Mouse (Mus musculus): ENCODE results near the gene Dscam.

Dscam gene

DNA sequence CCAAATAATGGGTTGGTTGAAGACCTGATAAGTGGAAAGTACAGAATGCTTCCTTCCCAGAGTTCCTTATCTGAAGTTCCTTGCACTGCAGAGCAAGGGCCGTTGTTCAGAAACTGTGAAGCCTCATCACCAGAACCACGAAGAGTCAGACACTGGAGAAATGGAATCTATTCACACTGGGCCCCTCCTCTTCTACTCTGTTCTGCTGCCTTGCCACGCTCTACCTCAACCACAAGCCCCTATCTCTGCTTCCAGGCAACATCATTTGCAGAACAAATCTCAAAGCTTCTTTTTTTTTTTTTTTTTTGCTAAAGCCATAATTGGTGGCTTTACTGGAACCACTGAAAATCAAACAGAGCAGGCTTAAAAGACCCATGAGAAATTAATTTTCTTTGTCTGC, 530.5 kb downstream of the Dscam start:
- 86% methylated on average over 3 of the region's 3 CpGs for WGBS

DNA sequence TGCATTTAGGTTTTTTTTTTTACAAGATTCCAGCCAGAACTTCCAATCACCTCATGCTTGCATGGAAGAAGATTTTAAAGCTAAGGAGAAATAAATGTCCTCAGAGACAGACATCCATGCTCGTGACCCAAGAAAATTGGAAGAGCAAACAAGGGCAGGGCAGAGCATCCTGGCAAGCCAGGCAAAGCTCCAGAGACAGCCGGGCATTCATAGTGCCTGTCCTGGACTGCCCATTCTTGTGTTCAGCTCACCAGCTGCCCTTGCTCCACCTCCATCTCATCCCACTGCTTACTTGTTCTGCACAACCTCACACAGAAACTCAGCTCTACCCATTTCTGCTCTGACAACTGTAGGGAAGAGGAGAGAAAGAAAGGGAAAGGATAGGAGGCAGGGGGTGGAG, 534.6 kb downstream of the Dscam start:
- 33% methylated on average over 2 of the region's 2 CpGs for WGBS

DNA sequence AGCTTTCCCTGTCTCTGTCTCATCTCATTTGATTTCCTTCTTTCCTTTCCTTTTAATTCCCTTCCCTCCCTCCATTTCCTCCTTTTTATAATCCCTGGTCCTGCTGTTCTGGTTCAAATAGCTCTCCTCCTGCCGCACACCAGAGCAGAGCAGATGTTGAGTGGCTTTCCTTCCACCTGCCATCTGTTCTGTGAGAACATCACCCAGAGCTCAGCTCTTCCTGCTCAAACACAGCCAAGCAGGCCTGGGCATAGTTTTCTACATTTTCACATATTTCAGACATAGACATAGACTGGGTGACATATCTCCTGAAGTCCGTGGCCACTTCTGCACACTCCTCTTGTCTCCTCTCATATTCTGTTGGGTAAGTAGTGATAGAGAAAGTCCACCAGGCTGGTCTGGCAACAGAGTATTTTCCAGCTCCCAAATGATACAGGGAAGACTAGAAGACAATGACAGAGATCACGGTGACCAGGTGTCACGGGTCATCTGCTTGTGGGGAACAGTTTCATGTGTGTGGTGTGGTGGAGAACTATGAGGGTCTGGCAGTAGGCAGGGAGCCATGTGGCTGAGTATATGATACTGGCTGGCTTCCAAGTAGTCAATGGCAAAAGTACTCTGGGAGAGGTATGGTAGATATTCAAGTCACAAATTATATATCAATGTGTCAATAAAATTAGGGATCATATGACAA, 536.3 kb downstream of the Dscam start:
- WGBS, result 66% methylated on average over 4 of the region's 4 CpGs

DNA sequence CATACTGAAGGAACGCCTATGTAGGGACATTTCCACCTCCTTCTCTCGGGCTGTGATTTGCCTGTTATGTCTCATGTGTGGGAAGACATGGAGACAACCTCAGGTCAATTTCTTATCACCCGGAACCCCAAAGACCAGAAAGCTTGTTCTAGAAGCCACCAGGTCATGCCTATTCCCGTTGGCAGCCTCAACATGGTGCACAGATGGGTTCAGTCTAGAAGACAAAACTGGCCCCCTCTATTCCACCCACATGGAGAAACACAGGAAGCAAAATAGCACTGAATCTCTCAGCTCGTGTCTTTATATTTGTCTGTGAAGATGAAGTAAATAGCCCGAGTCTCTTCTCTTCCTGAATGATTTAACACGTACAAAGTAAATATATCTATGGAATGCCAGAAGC, 540.3 kb downstream of the Dscam start:
- 45% methylated on average over 7 of the region's 7 CpGs for WGBS

DNA sequence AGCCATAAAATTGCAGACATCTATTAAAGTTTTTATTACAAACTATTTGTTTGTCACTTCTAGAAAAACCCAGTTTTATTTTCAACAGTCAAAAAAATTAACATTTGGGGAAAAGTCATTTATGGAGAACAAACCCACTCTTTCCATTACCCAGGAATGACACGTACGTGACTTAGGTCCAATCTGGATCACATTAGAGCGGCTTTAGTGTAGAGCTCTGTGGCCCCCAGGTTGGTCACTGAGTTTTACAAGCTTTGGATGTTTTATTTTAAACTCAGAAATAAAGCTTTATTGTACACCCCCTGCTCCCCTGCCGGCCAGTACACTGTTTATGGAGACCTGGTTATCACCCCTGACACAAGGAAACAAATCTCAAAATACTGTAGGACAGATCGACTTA, 540.9 kb downstream of the Dscam start:
- 68% methylated on average over 5 of the region's 5 CpGs for WGBS

DNA sequence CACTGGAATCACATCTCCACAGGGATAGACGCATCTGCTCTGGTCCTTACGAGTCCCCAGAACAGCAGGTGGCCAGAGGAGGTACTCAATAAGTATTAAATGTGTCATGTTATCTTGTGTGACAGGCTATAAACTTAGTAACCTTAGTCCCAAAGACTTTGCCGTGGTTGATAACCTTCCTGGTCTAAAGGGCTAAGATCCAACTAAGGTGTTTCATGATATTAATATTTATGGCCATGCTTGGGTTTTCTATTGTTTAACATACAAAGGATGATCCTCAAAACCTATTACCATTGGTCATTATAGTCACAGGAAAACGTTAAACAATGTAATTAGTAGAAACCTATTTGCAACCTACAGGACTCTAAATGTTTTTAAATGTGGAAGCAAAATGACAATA, 545.1 kb downstream of the Dscam start:
- WGBS, result 78% methylated on average over 4 of the region's 4 CpGs

DNA sequence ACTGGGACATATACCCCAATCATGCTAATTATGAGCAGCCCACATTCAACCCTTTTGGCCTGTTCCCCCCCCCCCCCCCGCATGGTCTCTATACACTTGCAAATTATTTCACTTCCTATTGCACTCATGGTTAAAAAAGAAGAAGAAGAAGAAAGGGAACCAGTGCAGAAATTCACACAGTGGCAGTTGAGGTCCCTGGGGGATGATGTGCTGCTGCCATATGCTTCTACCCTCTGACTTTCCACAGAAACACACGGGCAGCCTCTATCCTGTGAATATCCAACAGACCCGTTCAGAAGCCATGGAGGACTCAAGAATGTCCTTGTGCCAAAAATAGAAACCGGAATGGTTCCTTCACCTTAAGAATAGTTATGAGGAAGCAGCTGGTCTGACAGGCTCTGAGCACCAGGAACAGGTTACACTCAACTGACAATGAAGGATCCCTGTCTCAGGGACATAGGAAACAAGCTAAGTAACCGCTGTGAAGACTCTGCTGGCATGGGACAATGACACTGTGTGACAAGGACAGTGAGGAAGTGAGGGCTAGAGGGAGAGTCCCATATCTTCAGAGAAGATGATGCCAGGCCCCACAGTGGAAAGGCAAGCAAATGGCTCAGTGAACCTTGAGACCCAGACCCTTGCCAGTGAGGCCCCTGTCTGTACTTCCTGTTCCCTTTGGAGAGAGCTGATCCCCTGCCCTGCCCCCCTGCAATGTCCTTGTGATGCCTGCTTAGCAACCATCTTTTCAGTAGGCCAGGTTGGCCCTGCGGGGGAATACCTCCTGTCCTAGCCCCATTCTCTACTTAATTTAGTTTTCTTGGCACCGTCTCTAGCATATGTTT, 545.8 kb downstream of the Dscam start:
- 65% methylated on average over 7 of the region's 7 CpGs for WGBS

DNA sequence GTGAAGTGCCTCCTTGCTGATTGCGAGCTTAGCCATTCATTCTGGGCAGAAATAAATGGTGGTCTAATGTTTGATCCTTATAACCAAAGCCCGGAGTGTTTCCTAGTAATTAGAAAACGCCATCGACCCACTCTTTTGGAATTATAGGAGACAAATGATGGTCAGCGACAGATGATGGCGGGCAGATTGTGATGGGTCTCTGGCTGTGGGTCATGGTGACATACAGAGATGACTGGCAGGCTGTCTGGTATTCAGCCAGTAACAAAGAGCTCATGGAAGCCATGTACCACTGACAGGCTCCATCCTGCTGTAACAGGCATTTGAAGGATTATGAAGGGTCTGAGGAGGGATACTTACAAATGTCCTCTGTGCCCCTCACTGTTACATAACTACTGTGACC, 549.7 kb downstream of the Dscam start:
- WGBS, result 79% methylated on average over 6 of the region's 6 CpGs

DNA sequence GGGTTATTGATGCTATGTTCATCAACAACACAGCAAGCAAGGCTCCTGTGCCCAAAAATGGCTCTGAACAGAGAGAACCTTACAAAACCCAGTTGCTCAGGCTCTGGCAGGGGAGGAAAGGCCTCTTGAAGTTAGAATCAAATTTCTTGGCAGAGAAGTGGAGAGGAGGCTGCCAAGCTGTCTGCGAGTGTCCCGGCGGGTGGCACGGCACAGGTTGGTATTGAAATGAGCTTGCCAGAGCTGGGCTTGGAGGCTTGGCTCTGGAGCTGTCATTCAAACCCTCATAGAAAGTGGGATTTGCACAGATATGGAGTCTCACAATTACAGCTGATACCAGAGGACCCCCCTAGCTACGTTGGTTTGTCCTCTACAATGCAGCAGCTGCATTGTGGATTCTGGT, 550.1 kb downstream of the Dscam start:
- 43% methylated on average over 5 of the region's 5 CpGs for WGBS

DNA sequence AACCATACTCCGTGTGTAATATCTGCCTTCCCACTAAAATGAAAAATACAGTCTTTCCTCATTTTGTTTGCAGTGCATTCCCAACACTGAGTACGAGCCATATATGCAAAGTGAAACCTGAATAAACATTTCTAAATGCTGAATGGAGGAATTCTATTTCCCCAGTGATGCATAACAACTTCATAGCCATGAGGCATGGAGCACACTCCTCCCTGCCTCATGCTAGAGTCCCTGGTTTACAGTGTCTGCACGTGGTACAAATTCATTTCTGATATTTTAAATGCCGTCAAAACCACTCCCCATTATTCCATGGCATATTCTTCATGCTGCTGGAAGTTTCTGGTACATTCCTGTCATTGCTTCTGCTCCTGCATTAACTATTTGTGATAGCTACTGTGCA, 552.8 kb downstream of the Dscam start:
- WGBS, result 59% methylated on average over 4 of the region's 4 CpGs

DNA sequence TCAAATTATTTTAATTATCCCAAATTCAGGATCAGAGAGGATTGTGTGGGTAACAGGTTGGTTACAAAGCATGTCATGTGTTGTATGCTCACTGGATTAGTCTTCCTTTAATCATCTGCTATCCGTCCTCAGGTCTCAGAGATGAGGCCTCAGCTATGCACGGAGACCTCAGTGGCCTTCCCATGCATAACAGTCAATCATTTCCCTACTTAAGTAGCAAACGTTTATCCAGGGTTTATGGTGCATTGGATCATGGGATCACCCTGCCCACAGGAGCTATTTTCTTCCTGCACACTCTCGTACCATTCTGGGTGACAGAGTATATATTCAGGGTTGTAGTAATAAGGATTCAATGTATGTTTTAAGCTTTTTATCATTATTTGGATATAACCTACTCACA, 557.3 kb downstream of the Dscam start:
- 73% methylated on average over 4 of the region's 4 CpGs for WGBS

DNA sequence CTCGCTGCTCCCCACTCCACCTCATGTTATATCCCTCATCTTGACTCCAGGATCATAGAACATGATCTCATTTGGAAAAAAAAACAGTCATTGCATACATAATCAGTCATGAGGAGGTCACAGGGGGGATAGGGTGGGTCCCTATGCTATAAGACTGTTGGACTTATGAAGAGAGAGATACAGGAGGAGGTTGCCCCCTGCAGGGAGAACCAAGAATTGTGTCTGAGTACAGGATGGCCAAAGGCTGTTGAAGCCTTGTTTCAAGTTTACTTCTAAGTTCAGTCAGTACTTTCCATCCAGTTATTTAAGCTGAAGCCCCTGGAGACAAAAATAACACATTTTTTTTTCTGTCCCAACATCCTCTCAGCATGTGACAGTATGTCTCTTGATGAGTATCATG, 559.7 kb downstream of the Dscam start:
- 83% methylated on average over 1 of the region's 1 CpGs for WGBS

DNA sequence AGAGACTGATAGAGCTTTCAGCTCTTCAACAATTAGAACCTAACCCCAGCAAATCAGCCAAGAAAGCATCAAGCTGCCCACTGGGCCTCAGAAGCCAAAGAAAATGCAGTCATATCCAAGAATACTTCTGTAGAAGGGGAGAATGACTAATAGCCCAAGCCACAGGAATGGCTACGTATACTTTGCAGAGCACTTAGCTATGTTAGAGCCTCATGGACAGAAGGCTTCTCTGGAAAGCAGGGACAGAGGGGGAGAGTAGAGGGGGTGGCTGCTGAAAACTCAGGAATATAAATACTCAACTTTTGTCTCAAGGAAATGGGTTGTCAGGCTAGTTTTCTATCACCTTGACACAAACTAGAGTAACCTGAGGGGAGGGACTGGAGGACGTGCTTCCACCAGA, 568.3 kb downstream of the Dscam start:
- 54% methylated on average over 2 of the region's 2 CpGs for WGBS

DNA sequence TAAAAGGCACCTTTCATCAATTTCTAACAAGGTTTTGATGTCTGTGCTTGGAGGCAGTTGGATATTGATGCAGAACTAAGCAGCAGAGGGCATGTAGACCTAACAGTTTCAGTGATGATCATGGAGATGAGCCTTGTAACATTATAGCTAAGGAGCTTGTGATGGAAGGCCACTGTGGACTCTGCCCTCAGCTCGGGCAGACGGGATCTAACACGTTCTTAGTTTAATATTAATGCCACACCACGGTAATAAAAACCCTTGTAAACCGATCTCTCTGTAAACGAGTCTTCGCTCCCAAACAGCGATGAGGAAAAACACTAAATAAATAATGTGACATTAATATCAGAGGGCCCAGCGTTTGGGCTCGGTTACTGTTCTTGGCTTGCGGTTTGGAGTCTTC, 569.8 kb downstream of the Dscam start:
- 93% methylated on average over 11 of the region's 11 CpGs for WGBS

DNA sequence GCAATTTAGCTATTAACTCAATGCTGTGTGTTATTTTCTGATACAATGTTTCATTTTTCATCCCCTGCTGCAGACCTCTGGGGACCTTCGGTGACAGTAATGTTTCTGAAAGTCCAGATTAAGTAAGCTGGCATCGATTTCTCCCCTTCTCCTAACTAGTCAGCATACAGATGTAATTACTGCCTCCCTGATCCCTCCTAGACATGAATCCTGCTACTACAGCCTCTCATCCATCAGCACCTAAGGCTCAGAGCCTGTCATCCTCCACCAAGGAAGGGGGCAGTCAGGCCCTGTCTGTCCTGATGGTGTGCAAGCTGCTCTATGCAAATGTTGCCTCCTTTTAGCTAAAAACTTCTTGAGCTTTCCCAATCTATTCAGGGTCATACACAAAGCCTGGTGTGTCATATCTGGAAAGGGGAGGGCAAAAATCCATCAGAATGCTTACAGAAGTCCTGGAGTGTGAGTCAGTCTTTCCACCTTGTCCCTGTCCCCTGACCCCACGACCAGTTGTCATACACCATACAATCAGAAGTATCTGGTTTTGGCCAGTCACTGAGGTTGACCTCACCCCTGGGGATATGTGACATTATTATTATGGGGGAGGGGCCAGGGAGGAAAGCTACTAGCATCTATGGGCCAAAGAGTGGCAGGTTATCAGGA, 571.0 kb downstream of the Dscam start:
- 89% methylated on average over 3 of the region's 3 CpGs for WGBS

DNA sequence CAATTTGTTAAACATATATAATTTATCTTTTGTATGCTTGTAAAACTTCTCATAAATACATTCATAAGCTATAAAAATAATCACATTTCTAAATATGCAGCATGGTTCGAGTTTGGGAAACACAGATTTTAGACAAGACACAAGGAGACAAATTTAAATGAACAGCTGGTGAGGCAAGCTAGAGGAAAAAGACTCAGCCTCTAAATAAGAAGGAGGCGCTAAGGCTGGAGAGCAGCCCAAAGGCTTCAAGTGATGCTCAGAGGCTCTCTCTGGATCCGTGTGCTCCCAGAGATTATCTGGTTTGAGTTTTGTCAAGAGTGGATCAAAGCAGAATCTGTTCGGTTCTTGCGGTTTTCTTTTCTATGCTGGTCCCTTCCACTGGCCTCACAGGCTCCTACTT, 594.7 kb downstream of the Dscam start:
- WGBS, result 42% methylated on average over 5 of the region's 5 CpGs

DNA sequence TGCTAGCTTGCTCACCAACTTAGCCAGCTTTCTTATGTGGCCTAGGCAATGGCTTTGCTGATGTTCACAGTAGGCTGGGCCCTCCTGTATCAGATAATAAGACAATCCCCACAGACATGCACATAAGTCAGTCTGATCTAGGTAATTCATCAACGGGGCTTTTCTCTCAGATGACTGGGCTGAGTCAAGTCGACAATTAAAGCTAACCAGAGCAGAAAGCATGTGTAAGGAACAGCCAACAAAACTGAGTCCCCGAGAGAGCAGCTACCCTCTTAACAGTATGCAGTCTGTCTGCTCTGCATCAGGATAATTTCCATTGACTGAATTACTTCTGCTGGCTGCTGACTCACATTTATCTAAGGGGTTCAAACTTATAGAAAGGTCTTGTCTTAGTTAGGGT, 603.1 kb downstream of the Dscam start:
- WGBS, result 76% methylated on average over 3 of the region's 3 CpGs

DNA sequence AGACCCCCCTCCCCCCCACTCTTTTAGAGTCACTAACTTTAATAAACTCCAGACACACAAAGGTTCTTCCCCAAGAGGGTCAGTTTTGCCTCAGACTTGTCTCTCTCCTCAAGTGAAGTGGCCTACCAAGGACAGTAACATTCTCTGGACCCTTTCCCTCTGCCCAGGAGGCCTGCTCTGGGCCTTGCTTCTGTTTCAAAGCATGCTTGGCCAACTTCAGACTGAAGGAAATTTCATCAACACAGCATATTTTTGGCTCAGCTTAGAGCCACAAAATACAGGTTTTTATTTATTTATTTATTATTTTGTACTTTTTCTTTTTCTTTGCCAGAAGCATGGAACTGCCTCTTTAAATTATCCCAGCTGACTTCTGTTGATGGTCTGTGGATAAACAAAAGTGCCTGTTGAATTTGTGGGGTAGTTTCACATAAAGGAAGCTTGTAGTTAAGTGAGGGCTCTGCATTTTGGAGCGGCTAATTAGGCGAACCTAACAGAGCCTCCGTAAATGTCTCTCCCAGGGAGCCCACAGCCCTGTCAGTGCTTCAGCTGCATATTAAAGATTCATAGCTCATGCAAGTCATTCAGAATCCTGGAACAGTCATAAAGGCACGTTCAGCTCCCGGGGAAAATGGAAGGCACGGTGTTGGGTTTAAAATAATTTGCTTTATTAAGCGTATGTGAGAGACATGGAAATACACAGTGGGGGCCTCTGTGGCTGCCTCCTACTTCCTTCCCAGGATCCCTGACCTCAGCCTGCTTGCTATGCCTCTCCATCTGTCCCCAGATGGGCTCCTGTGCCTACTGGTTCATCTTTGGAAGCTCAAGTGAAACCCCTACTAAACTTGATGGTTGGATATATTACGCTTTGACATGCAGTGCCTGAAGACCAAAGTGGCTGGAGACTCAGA, 606.9 kb downstream of the Dscam start:
- 61% methylated on average over 8 of the region's 8 CpGs for WGBS

DNA sequence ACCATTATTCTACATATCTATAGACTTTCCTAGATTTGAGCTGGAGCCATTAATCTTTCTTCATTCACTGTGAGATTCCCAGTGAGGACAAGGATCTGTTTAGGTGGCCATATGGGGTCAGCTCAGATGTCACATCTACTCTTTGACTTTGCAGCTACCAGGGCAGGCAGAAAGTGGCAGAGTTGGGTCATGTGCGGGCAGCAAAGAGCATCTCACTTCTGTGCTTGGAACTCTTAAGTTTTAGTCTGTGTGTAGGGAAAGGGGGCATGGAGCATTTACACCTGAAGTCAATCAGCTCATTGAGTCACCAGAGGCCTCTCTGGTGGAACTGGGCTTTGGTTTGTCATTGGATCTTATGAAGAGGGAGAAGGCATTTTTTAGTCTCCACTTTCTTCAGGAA, 612.2 kb downstream of the Dscam start:
- WGBS, result 97% methylated on average over 1 of the region's 1 CpGs

DNA sequence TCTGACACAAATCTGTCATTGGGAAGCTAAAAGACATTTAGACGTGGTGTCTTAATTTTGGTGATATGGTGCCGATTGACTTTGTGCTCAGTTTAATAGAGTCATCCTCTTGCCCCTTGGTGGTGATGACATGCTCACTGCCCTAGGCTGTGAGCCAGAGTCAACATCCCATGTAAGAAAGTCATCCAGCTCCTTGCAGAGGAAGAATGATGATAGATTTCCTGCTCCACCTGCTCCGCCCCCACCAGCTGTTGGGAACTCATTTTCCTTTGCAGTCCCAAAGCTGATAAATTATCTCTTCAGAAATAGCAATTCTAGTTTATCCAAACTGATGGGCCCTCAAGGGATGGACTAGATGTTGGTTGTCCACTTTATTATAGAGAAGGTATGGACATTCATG, 613.9 kb downstream of the Dscam start:
- 81% methylated on average over 3 of the region's 3 CpGs for WGBS

DNA sequence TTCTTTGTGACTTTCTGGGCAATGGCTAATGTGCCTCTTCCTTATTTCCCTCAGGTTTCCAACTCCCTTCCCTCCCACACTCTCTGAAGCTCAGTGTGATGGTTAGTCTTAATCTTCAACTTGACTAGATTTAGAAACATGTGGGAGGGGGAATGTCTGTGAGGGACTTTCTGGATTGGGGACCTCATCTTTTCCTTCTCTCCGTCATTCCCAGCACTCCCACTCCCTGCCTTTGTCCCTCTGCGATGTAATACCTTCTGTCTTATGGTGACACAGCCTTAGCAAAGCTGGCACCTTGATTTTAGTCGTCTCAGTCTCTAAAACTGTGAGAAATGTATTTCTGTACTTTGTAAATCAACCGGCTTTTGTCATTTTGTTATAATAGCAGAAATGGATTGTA, 615.1 kb downstream of the Dscam start:
- WGBS, result 51% methylated on average over 4 of the region's 4 CpGs

DNA sequence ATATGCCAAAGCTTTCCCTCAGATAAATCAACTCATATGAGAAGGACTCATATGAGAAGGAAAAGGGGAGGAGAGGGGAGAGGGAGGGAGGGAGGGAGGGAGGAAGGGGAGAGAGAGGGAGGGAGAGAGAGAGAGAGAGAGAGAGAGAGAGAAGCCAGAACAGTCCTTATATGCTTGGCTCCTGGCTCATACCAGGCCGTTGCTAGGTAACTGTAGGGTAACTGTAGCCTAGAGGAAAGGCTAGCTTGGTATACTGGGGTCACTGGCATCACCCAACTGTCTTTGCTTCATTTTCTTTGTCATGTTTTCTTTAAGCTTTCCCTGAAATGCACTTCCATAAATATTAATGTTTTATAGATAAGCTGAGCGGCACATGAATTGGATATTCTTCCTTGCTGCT, 617.9 kb downstream of the Dscam start:
- 90% methylated on average over 2 of the region's 2 CpGs for WGBS

All from cerebral cortex, adult 2 months (tissue).